Mouse (Mus musculus) kidney, postnatal 0 days (tissue): ENCODE measurements around the gene Slc39a13. TPM values are rescaled to one million over a fixed set of nuclear protein-coding genes. Genes with fewer than 3 reads are reported as not detected.

Experiments used
- ATAC-seq: fragments of 200-750 bp; cut with Nextera tagmentation; replicated peaks from 2 replicates; pipeline ENCODE4 v1.8.0; 2017; ENCODE audit warnings: low read depth, moderate number of reproducible peaks, moderate TSS enrichment, moderate library complexity; ENCODE audit not compliant: low FRiP score
- DNase-seq: peaks from one replicate; pipeline ENCODE4 v3.0.0-alpha.2; 2016; ENCODE audit warnings: low spot score
- H3K27ac ChIP-seq: fragments of 300-500 bp; sonication (generic); 2 replicates; pipeline ENCODE4 v1.5.1; 2014; ENCODE audit warnings: mild to moderate bottlenecking
- H3K27me3 ChIP-seq: fragments of 300-500 bp; sonication (generic); 2 replicates; pipeline ENCODE4 v1.6.1; 2014; ENCODE audit warnings: low read length, mixed read lengths; ENCODE audit not compliant: insufficient read depth
- H3K36me3 ChIP-seq: fragments of 300-500 bp; sonication (generic); 2 replicates; pipeline ENCODE4 v1.6.1; 2014; ENCODE audit warnings: low read length, mixed read lengths; ENCODE audit not compliant: insufficient read depth
- H3K4me1 ChIP-seq: fragments of 300-500 bp; sonication (generic); replicated peaks from 2 replicates; pipeline ENCODE4 v1.6.1; 2014; ENCODE audit warnings: antibody characterized with exemption, low read length, mixed read lengths; ENCODE audit not compliant: insufficient read depth
- H3K4me2 ChIP-seq: fragments of 300-500 bp; sonication (generic); 2 replicates; pipeline ENCODE4 v1.6.1; 2014; ENCODE audit warnings: mild to moderate bottlenecking, low read length, moderate library complexity, mixed read lengths
- H3K4me3 ChIP-seq: fragments of 300-500 bp; sonication (generic); replicated peaks from 2 replicates; pipeline ENCODE4 v1.5.1; 2014; ENCODE audit warnings: low read depth, low read length
- H3K9ac ChIP-seq: fragments of 300-500 bp; sonication (generic); 2 replicates; pipeline ENCODE4 v1.6.1; 2014; ENCODE audit warnings: low read depth, low read length
- H3K9me3 ChIP-seq: fragments of 300-500 bp; sonication (generic); replicated peaks from 2 replicates; pipeline ENCODE4 v1.6.1; 2016; ENCODE audit warnings: low read length, inconsistent platforms, mixed read lengths
- CTCF ChIP-seq: IDR thresholded peaks from 2 replicates; pipeline ENCODE4 v1.5.1; 2016; ENCODE audit warnings: antibody characterized with exemption, low read depth, mild to moderate bottlenecking, moderate library complexity
- WGBS: fragments of 180-500 bp; shearing (Covaris S2); extraction: QIAGEN DNeasy Blood & Tissue Kit; methylation state at CpG from one replicate; pipeline ENCODE4 v1.1.7; 2014; 5-methylcytosine and 5-hydroxymethylcytosine counted together
- polyA plus RNA-seq: library from polyadenylated mRNA; unstranded; fragments of >200 nt; fragmentation: Nextera tagmentation; extraction: Ambion mirVana; gene quantifications from 2 replicates; pipeline ENCODE4 v1.2.1, GENCODE M21; 2015

Gene Slc39a13
- polyA plus RNA-seq, 1 experiment from 2014 or later, result 39.9 TPM

DNA sequence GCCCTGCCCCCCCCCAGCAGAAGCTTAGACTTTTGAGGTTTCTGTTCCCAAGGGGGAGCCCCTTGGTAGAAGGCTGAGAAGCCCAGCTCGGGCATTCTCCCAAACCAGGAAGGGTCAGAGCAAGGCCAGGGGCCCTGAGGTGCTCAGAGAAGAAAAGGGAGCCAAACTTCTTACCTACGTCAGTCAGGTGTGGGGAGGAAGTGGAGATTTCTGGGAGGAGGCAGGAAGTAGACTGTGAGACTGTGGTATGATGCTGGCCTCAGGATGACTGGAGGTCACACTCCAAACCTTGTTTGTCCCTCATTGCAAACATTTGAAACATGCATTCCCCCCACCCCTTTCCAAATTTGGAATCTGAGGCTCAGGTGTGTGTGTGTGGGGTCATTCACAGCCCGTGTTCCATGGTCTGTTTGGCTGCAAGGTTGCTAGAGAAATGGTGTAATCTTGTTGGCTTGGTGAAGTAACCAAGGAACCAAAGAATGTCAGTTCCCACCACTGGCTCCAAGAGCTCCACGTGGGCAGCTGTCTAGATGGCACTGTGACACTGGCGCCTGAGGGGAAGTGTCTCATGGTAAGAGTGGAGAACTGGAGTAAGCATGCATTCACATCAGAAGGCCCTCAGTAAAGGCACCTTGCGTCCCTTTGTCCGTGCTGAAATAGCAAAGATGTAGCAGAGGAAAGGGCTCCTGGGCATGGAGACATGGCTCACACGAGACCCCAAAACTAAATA, 10.7 kb upstream of the Slc39a13 start:
- 72% methylated on average over 8 of the region's 8 CpGs for WGBS
- H3K27ac ChIP-seq, result no peak overlapping the region
- no peak for DNase-seq

DNA sequence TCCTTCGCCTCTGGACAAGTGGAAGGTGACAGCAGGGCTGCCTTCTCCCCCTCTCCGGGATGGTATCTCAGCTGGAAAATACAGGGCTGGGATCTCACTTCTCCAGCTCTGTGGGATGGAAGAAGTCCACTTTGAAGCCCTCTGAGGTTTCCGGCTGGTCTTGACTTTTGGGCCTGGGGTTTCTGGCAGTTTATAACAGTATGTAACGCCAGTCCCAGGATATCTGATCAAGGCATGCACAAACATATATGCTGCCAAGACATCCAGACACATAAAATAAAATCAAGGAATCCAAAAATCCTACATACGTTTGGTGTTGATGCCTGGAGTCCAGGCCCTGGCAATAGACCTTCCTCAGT, 8.8 kb upstream of the Slc39a13 start:
- Histone ChIP-seq H3K9me3 (no peaks in the 10 kb centered on the region), H3K4me2 (peak overlapping the region; percentile 96), H3K9ac (peak overlapping the region; percentile 75), H3K36me3 (no peaks in the 10 kb centered on the region), H3K4me3 (peak overlapping the region; percentile 50), H3K27ac (peak overlapping the region; percentile 13; the same call in 1 of the 2 replicates), H3K27me3 (no peaks in the 10 kb centered on the region), H3K4me1 (0 out of 2 replicates have a peak, but pooled peaks cover 3% of the 10 kb centered on the region)
- TF ChIP-seq CTCF, result no peak
- peak; percentile 27 for DNase-seq
- WGBS, result 20% methylated on average over 5 of the region's 5 CpGs
- no peak; the same call in 1 of the 2 replicates for ATAC-seq

More for the DNA sequence above, 10.7 kb upstream of the Slc39a13 start:
- no peaks in the 10 kb centered on the region for H3K27me3 ChIP-seq
- ATAC-seq, result no peak
- H3K9me3 ChIP-seq, result no peaks in the 10 kb centered on the region
- no peak overlapping the region for H3K4me3 ChIP-seq
- no peak overlapping the region for H3K9ac ChIP-seq
- H3K4me2 ChIP-seq, result no peak overlapping the region
- no peak for TF ChIP-seq CTCF
- H3K36me3 ChIP-seq, result no peaks in the 10 kb centered on the region
- H3K4me1 ChIP-seq, result 0 out of 2 replicates have a peak, but pooled peaks cover 3% of the 10 kb centered on the region

DNA sequence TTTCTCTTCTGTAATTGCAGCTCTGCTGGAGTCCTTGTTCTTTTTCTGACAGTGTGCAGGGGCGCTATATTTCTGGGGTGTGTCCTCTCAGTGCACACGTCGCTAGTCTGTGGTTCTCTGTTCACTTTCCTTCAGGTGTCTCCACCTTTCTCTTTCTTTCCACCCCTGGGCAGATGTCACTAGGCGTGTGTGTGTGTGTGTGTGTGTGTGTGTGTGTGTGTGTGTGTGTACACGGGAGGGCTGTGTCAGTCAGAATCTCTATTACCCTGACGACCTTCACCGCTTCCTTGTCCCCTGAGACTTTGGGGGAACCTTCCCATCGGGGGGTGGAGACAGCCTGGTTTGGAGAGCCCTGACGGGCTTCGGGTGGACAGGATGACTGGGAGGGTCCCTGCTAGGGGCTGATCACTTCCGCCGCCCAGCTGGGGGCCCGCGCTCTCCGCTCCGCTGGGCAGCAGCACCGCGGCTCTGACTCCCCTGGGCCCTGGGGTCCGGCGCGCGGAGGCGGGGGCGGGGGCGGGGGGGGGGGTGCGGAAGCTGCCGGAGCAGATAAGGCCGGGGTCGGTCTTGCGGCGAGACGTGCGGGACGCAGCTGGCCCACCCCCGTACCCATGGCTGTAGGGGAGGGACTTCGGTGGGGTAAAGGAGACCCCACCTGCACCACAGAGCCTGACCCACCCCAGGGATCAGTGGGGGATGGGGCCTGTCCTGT, 8.3 kb upstream of the Slc39a13 start:
- Histone ChIP-seq H3K4me1 (0 out of 2 replicates have a peak, but pooled peaks cover 3% of the 10 kb centered on the region), H3K27me3 (no peaks in the 10 kb centered on the region), H3K4me2 (peak overlapping the region; percentile 96), H3K4me3 (peak overlapping the region; percentile 50), H3K36me3 (no peaks in the 10 kb centered on the region), H3K9me3 (no peaks in the 10 kb centered on the region), H3K9ac (peak overlapping the region; percentile 75), H3K27ac (peak overlapping the region; percentile 13; the same call in 1 of the 2 replicates)
- TF ChIP-seq CTCF, result no peak
- DNase-seq (peak; percentile 49), ATAC-seq (peak; percentile 79)
- WGBS, result under 1% methylated on average over 33 of the region's 36 CpGs

DNA sequence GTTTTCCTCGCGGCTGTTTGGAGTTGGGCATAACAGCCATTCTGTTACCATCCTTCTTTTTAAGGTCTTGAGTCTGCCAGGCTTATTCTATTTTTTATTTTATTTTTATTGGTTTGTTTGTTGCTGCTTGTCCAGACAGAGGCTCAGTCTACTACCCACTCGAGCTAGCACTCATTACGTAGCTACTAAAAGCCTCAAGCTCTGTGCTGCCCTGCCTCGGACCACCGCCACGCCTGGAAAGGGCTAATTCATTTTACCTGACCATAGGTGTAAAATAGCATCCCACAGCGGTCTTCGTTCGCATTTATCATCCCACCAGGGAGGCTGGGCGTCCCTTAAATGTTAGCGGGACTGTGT, 7.7 kb upstream of the Slc39a13 start:
- Histone ChIP-seq H3K9me3 (no peaks in the 10 kb centered on the region), H3K9ac (peak overlapping the region; percentile 75), H3K4me3 (peak overlapping the region; percentile 50), H3K36me3 (no peaks in the 10 kb centered on the region), H3K4me2 (peak overlapping the region; percentile 96), H3K4me1 (0 out of 2 replicates have a peak, but pooled peaks cover 3% of the 10 kb centered on the region), H3K27me3 (no peaks in the 10 kb centered on the region), H3K27ac (no peak overlapping the region; the same call in 1 of the 2 replicates)
- DNase-seq (no peak), ATAC-seq (no peak)
- no peak for TF ChIP-seq CTCF
- WGBS, result 17% methylated on average over 12 of the region's 12 CpGs

DNA sequence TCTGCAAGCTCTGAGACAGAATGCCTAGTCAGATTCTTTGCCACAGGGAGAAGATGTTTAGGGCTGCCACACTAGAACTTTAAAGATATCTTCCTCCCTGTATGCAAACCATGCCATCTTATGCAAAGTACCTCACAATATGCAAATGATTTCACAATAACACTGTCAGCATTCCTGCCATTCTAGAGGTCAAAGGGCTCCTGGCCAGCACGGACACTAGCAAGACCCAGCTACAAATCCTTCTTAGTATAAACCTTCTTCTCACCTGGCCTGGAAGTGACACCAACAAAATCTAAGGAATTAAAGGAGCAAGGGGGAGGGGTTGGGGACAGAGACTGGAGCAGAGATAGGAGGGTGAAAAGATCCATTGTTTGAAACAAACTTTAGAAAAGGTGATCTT, 1.9 kb upstream of the Slc39a13 start:
- Histone ChIP-seq H3K4me2 (no peak overlapping the region), H3K27me3 (no peaks in the 10 kb centered on the region), H3K27ac (no peak overlapping the region), H3K9me3 (no peaks in the 10 kb centered on the region), H3K36me3 (no peaks in the 10 kb centered on the region), H3K4me3 (no peak overlapping the region), H3K9ac (no peak overlapping the region), H3K4me1 (peaks cover 18% of the 10 kb centered on the region)
- TF ChIP-seq CTCF, result no peak
- DNase-seq, result no peak
- no peak for ATAC-seq
- 8% methylated on average over 1 of the region's 1 CpGs for WGBS

DNA sequence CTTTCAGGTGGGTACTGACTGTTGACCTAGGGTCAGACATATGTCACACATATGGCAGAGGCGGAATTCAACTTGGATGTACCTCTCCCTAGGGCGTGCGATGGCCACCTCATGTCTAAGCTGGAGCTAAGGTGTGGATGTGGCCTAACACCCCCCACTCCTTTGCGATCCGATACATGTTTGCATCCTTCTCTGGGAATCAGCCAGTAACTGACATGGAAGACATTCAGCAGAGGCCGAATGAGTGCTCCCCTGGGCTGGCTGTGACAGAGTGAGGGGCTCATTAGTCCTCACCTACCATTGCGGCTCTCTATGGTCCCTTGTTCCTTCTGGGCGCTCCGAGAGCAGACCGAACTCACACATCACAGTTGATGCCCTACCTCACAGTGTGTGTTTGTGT, 842 bp upstream of the Slc39a13 start:
- TF ChIP-seq CTCF, result no peak
- Histone ChIP-seq H3K36me3 (no peaks in the 10 kb centered on the region), H3K4me2 (peak overlapping the region; percentile 82), H3K27me3 (no peaks in the 10 kb centered on the region), H3K4me3 (peak overlapping the region; percentile 53; the same call in 1 of the 2 replicates), H3K27ac (peak overlapping the region; percentile 82), H3K9me3 (no peaks in the 10 kb centered on the region), H3K9ac (peak overlapping the region; percentile 62), H3K4me1 (peaks cover 18% of the 10 kb centered on the region)
- DNase-seq, result no peak
- 86% methylated on average over 10 of the region's 10 CpGs for WGBS
- ATAC-seq, result no peak
